Mouse (Mus musculus): Measurements from ENCODE around the gene Gfer. TPM values are rescaled to one million over a fixed set of nuclear protein-coding genes. Genes with fewer than 3 reads are reported as not detected.
A peak's percentile ranks its signal among the peaks of the same experiment; 100 is the strongest.

Gfer gene
- polyA plus RNA-seq, 1 experiment from 2014 or later, result 36.7 TPM

- no peaks in the 10 kb centered on the region for H3K27me3 ChIP-seq (ENCODE audit: control insufficient read depth, insufficient read depth, low read length)
- no peak for ATAC-seq (replicated peaks; ENCODE audit: insufficient number of reproducible peaks, low FRiP score, low TSS enrichment)
Observed at GRCm38 (mm10) chr17:24705821-24706220, 9.9 kb upstream of the Gfer start.

GRCm38 (mm10) chr17:24701251-24701650, 5.3 kb upstream of the Gfer start:
- 87% methylated on average over 9 of the region's 9 CpGs for WGBS (ENCODE audit: insufficient replicate concordance)
- peaks cover 17% of the 10 kb centered on the region for H3K4me1 ChIP-seq (ENCODE audit: control insufficient read depth, insufficient read depth, low read length)
- ATAC-seq (replicated peaks; ENCODE audit: insufficient number of reproducible peaks, low FRiP score, low TSS enrichment), result no peak
- no peak overlapping the region for H3K4me3 ChIP-seq (ENCODE audit: low read depth, low read length)
- peaks cover 36% of the 10 kb centered on the region for H3K36me3 ChIP-seq (ENCODE audit: control insufficient read depth, insufficient read depth, low read length)
- H3K4me2 ChIP-seq, result no peak overlapping the region
- peaks cover 2% of the 10 kb centered on the region; the same call in 1 of the 2 replicates for H3K27me3 ChIP-seq (ENCODE audit: control insufficient read depth, insufficient read depth, low read length)
- no peaks in the 10 kb centered on the region for H3K9me3 ChIP-seq (replicated peaks; ENCODE audit: control insufficient read depth, low read length)
- H3K27ac ChIP-seq (ENCODE audit: low read depth, low read length), result no peak overlapping the region
- H3K9ac ChIP-seq (ENCODE audit: low read depth, low read length), result no peak overlapping the region

More at GRCm38 (mm10) chr17:24705821-24706220, 9.9 kb upstream of the Gfer start:
- Histone ChIP-seq H3K4me1 (ENCODE audit: control insufficient read depth, insufficient read depth, low read length) (peaks cover 9% of the 10 kb centered on the region), H3K4me3 (ENCODE audit: low read depth, low read length) (no peak overlapping the region), H3K4me2 (no peak overlapping the region), H3K27ac (ENCODE audit: low read depth, low read length) (no peak overlapping the region), H3K36me3 (ENCODE audit: control insufficient read depth, insufficient read depth, low read length) (peaks cover 29% of the 10 kb centered on the region), H3K9me3 (replicated peaks; ENCODE audit: control insufficient read depth, low read length) (no peaks in the 10 kb centered on the region), H3K9ac (ENCODE audit: low read depth, low read length) (no peak overlapping the region)
- 90% methylated on average over 3 of the region's 3 CpGs for WGBS (ENCODE audit: insufficient replicate concordance)

GRCm38 (mm10) chr17:24699473-24699872, 3.5 kb upstream of the Gfer start:
- WGBS (ENCODE audit: insufficient replicate concordance), result 64% methylated on average over 2 of the region's 2 CpGs

GRCm38 (mm10) chr17:24698715-24699114, 2.8 kb upstream of the Gfer start:
- ATAC-seq (replicated peaks; ENCODE audit: insufficient number of reproducible peaks, low FRiP score, low TSS enrichment), result no peak
- no peak overlapping the region for H3K27ac ChIP-seq (ENCODE audit: low read depth, low read length)
- no peak overlapping the region for H3K4me3 ChIP-seq (ENCODE audit: low read depth, low read length)
- no peak overlapping the region for H3K4me2 ChIP-seq
- no peak overlapping the region for H3K9ac ChIP-seq (ENCODE audit: low read depth, low read length)
- H3K27me3 ChIP-seq (ENCODE audit: control insufficient read depth, insufficient read depth, low read length), result peaks cover 2% of the 10 kb centered on the region; the same call in 1 of the 2 replicates
- H3K4me1 ChIP-seq (ENCODE audit: control insufficient read depth, insufficient read depth, low read length), result peaks cover 14% of the 10 kb centered on the region
- peaks cover 25% of the 10 kb centered on the region for H3K36me3 ChIP-seq (ENCODE audit: control insufficient read depth, insufficient read depth, low read length)
- 67% methylated on average over 9 of the region's 9 CpGs for WGBS (ENCODE audit: insufficient replicate concordance)
- no peaks in the 10 kb centered on the region for H3K9me3 ChIP-seq (replicated peaks; ENCODE audit: control insufficient read depth, low read length)

More at GRCm38 (mm10) chr17:24699473-24699872, 3.5 kb upstream of the Gfer start:
- H3K9ac ChIP-seq (ENCODE audit: low read depth, low read length), result no peak overlapping the region
- ATAC-seq (replicated peaks; ENCODE audit: insufficient number of reproducible peaks, low FRiP score, low TSS enrichment), result no peak
- no peak overlapping the region for H3K4me3 ChIP-seq (ENCODE audit: low read depth, low read length)
- H3K9me3 ChIP-seq (replicated peaks; ENCODE audit: control insufficient read depth, low read length), result no peaks in the 10 kb centered on the region
- H3K36me3 ChIP-seq (ENCODE audit: control insufficient read depth, insufficient read depth, low read length), result peaks cover 31% of the 10 kb centered on the region
- peaks cover 2% of the 10 kb centered on the region; the same call in 1 of the 2 replicates for H3K27me3 ChIP-seq (ENCODE audit: control insufficient read depth, insufficient read depth, low read length)
- no peak overlapping the region for H3K4me2 ChIP-seq
- H3K27ac ChIP-seq (ENCODE audit: low read depth, low read length), result no peak overlapping the region
- H3K4me1 ChIP-seq (ENCODE audit: control insufficient read depth, insufficient read depth, low read length), result peaks cover 14% of the 10 kb centered on the region

- Histone ChIP-seq H3K4me1 (ENCODE audit: control insufficient read depth, insufficient read depth, low read length) (peaks cover 14% of the 10 kb centered on the region), H3K9ac (ENCODE audit: low read depth, low read length) (no peak overlapping the region), H3K4me2 (no peak overlapping the region), H3K27me3 (ENCODE audit: control insufficient read depth, insufficient read depth, low read length) (peaks cover 2% of the 10 kb centered on the region; the same call in 1 of the 2 replicates), H3K4me3 (ENCODE audit: low read depth, low read length) (no peak overlapping the region), H3K9me3 (replicated peaks; ENCODE audit: control insufficient read depth, low read length) (no peaks in the 10 kb centered on the region), H3K36me3 (ENCODE audit: control insufficient read depth, insufficient read depth, low read length) (peaks cover 23% of the 10 kb centered on the region), H3K27ac (ENCODE audit: low read depth, low read length) (no peak overlapping the region)
- ATAC-seq (replicated peaks; ENCODE audit: insufficient number of reproducible peaks, low FRiP score, low TSS enrichment), result no peak
- 20% methylated on average over 5 of the region's 5 CpGs for WGBS (ENCODE audit: insufficient replicate concordance)
Observed at GRCm38 (mm10) chr17:24697985-24698384, 2.0 kb upstream of the Gfer start.

- H3K27me3 ChIP-seq (ENCODE audit: control insufficient read depth, insufficient read depth, low read length), result peaks cover 9% of the 10 kb centered on the region
- peaks cover 10% of the 10 kb centered on the region for H3K36me3 ChIP-seq (ENCODE audit: control insufficient read depth, insufficient read depth, low read length)
- 8% methylated on average over 45 of the region's 51 CpGs for WGBS (ENCODE audit: insufficient replicate concordance)
- H3K4me1 ChIP-seq (ENCODE audit: control insufficient read depth, insufficient read depth, low read length), result peaks cover 14% of the 10 kb centered on the region
- H3K27ac ChIP-seq (ENCODE audit: low read depth, low read length), result peak overlapping the region; percentile 78
- peak; percentile 33; the same call in 1 of the 2 replicates for ATAC-seq (replicated peaks; ENCODE audit: insufficient number of reproducible peaks, low FRiP score, low TSS enrichment)
- H3K9me3 ChIP-seq (replicated peaks; ENCODE audit: control insufficient read depth, low read length), result no peaks in the 10 kb centered on the region
- H3K4me3 ChIP-seq (ENCODE audit: low read depth, low read length), result peak overlapping the region; percentile 90
- peak overlapping the region; percentile 90 for H3K9ac ChIP-seq (ENCODE audit: low read depth, low read length)
- peak overlapping the region; percentile 89 for H3K4me2 ChIP-seq
Observed at GRCm38 (mm10) chr17:24695326-24696010, 488 bp downstream of the Gfer start.

GRCm38 (mm10) chr17:24692385-24692784, 3.6 kb downstream of the Gfer start:
- Histone ChIP-seq H3K9ac (ENCODE audit: low read depth, low read length) (no peak overlapping the region), H3K4me3 (ENCODE audit: low read depth, low read length) (no peak overlapping the region), H3K9me3 (replicated peaks; ENCODE audit: control insufficient read depth, low read length) (no peaks in the 10 kb centered on the region), H3K36me3 (ENCODE audit: control insufficient read depth, insufficient read depth, low read length) (0 out of 2 replicates have a peak, but pooled peaks cover 5% of the 10 kb centered on the region), H3K27ac (ENCODE audit: low read depth, low read length) (no peak overlapping the region), H3K4me1 (ENCODE audit: control insufficient read depth, insufficient read depth, low read length) (peaks cover 11% of the 10 kb centered on the region), H3K4me2 (no peak overlapping the region), H3K27me3 (ENCODE audit: control insufficient read depth, insufficient read depth, low read length) (peaks cover 38% of the 10 kb centered on the region)
- WGBS (ENCODE audit: insufficient replicate concordance), result 83% methylated on average over 5 of the region's 5 CpGs
- no peak for ATAC-seq (replicated peaks; ENCODE audit: insufficient number of reproducible peaks, low FRiP score, low TSS enrichment)

- no peak for ATAC-seq (replicated peaks; ENCODE audit: insufficient number of reproducible peaks, low FRiP score, low TSS enrichment)
- under 1% methylated on average over 55 of the region's 55 CpGs for WGBS (ENCODE audit: insufficient replicate concordance)
- H3K4me1 ChIP-seq (ENCODE audit: control insufficient read depth, insufficient read depth, low read length), result peaks cover 8% of the 10 kb centered on the region
- no peak within 1 kb of the TSS for H3K27ac ChIP-seq (ENCODE audit: low read depth, low read length)
- peaks cover 45% of the 10 kb centered on the region for H3K27me3 ChIP-seq (ENCODE audit: control insufficient read depth, insufficient read depth, low read length)
- H3K4me3 ChIP-seq (ENCODE audit: low read depth, low read length), result peak within 1 kb of the TSS; percentile 64
- 0 out of 2 replicates have a peak, but pooled peaks cover 5% of the 10 kb centered on the region for H3K36me3 ChIP-seq (ENCODE audit: control insufficient read depth, insufficient read depth, low read length)
- H3K9me3 ChIP-seq (replicated peaks; ENCODE audit: control insufficient read depth, low read length), result no peaks in the 10 kb centered on the region
- peak within 1 kb of the TSS; percentile 47 for H3K9ac ChIP-seq (ENCODE audit: low read depth, low read length)
- peak within 1 kb of the TSS; percentile 91 for H3K4me2 ChIP-seq
Observed at GRCm38 (mm10) chr17:24689251-24690081, 6.5 kb downstream of the Gfer start, which contains the start of gene Syngr3. Syngr3 (minus strand) TSS chr17:24689955.
